Mouse (Mus musculus): ENCODE measurements at regions not wholly inside any gene's neighbourhood (a gene's known extent, or its start where the extent isn't known, plus 50 kb on each side); places are given as distances from the start of the nearest gene placed in this dataset.

DNA sequence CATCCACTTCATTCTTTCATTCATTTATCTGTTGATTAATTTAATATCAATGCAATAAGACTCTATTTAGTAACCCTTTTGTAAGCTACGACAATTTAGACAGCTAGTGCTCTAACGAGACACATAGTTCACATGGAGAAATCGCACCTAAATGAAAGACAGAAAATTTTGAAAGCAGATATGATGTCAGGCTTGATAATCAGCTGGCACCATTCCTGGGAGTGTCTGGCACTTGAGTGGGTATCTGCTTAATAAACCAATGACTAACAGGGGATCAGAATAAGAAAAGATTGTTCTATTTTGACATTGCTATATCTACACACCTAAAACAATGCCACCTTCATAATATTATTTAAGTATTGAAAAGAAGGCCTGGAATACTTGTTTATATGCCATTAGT lies 467.4 kb upstream of the Etaa1 start:
- Histone ChIP-seq H3K9me3 (ENCODE audit: control insufficient read depth, low read length) (no peaks in the 10 kb centered on the region), H3K27me3 (ENCODE audit: control insufficient read depth, insufficient read depth, low read length) (no peaks in the 10 kb centered on the region), H3K4me1 (ENCODE audit: control insufficient read depth, insufficient read depth, low read length) (no peaks in the 10 kb centered on the region), H3K4me2 (replicated peaks; ENCODE audit: low read depth, low read length, severe bottlenecking) (no peak overlapping the region), H3K4me3 (replicated peaks; ENCODE audit: low read length) (no peak overlapping the region), H3K9ac (ENCODE audit: low read depth, low read length, severe bottlenecking) (no peak overlapping the region), H3K27ac (replicated peaks; ENCODE audit: low read depth, low read length) (no peak overlapping the region), H3K36me3 (ENCODE audit: control insufficient read depth, insufficient read depth, low read length) (no peaks in the 10 kb centered on the region)
- no peak for TF ChIP-seq POLR2A (IDR thresholded peaks at IDR 0.05; ENCODE audit: borderline replicate concordance, extremely low read depth, insufficient read depth, insufficient read length)
- ATAC-seq (ENCODE audit: low FRiP score, low read depth) (no peak), DNase-seq (ENCODE audit: low spot score) (no peak)
- 90% methylated on average over 3 of the region's 3 CpGs for WGBS

- ATAC-seq (ENCODE audit: low FRiP score, low read depth), result no peak
- no peaks in the 10 kb centered on the region for H3K27me3 ChIP-seq (ENCODE audit: control insufficient read depth, insufficient read depth, low read length)
Observed at GRCm38 (mm10) chr11:18413769-18414168, 460.1 kb upstream of the Etaa1 start.

DNA sequence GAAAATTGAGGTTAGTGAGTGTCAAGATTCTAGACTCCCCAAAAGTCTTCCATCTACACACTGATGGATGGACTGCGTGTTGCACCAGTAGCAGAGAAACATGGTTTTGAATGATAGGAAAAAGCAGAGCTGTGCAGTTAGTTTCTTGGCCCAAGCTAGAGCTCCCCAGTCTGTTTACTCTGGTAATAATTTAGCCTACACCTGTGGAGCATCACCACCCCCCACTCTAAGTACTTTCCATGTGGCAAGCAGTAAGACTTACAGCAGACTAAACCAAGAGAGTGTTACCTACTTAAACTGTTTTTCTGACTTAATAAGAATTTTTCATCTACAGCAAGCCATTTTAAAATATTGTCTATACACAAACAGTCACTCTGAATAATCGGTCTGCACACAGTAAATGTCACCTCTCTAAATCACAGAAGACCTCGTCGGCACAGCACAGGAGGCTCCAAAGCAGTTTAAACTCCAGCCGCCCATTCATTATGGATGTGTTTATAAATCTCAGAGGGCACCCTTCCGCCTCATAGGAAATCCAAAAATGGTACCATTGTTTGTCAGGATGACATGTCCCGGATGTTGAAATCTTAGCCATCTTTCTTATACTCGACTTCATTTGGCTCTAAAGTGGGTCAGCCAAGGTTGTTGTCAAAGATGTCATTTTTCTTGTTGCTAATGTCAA lies 454.5 kb upstream of the Etaa1 start:
- no peak overlapping the region for H3K4me2 ChIP-seq (replicated peaks; ENCODE audit: low read depth, low read length, severe bottlenecking)

More at GRCm38 (mm10) chr11:18413769-18414168, 460.1 kb upstream of the Etaa1 start:
- H3K4me1 ChIP-seq (ENCODE audit: control insufficient read depth, insufficient read depth, low read length), result no peaks in the 10 kb centered on the region
- WGBS, result 46% methylated on average over 1 of the region's 1 CpGs
- TF ChIP-seq POLR2A (IDR thresholded peaks at IDR 0.05; ENCODE audit: borderline replicate concordance, extremely low read depth, insufficient read depth, insufficient read length), result no peak
- H3K27ac ChIP-seq (replicated peaks; ENCODE audit: low read depth, low read length), result no peak overlapping the region
- no peak overlapping the region for H3K9ac ChIP-seq (ENCODE audit: low read depth, low read length, severe bottlenecking)
- no peaks in the 10 kb centered on the region for H3K36me3 ChIP-seq (ENCODE audit: control insufficient read depth, insufficient read depth, low read length)
- no peak for DNase-seq (ENCODE audit: low spot score)
- H3K4me3 ChIP-seq (replicated peaks; ENCODE audit: low read length), result no peak overlapping the region
- no peak overlapping the region for H3K4me2 ChIP-seq (replicated peaks; ENCODE audit: low read depth, low read length, severe bottlenecking)
- no peaks in the 10 kb centered on the region for H3K9me3 ChIP-seq (ENCODE audit: control insufficient read depth, low read length)

GRCm38 (mm10) chr11:18399561-18399960 lies 445.9 kb upstream of the Etaa1 start:
- H3K27me3 ChIP-seq (ENCODE audit: control insufficient read depth, insufficient read depth, low read length), result no peaks in the 10 kb centered on the region
- no peak for TF ChIP-seq POLR2A (IDR thresholded peaks at IDR 0.05; ENCODE audit: borderline replicate concordance, extremely low read depth, insufficient read depth, insufficient read length)
- no peak overlapping the region for H3K9ac ChIP-seq (ENCODE audit: low read depth, low read length, severe bottlenecking)
- H3K4me1 ChIP-seq (ENCODE audit: control insufficient read depth, insufficient read depth, low read length), result 0 out of 2 replicates have a peak, but pooled peaks cover 4% of the 10 kb centered on the region
- ATAC-seq (ENCODE audit: low FRiP score, low read depth) (no peak), DNase-seq (ENCODE audit: low spot score) (no peak)
- no peak overlapping the region for H3K4me2 ChIP-seq (replicated peaks; ENCODE audit: low read depth, low read length, severe bottlenecking)
- no peak overlapping the region for H3K4me3 ChIP-seq (replicated peaks; ENCODE audit: low read length)
- no peaks in the 10 kb centered on the region for H3K9me3 ChIP-seq (ENCODE audit: control insufficient read depth, low read length)
- no peak overlapping the region for H3K27ac ChIP-seq (replicated peaks; ENCODE audit: low read depth, low read length)
- no peaks in the 10 kb centered on the region for H3K36me3 ChIP-seq (ENCODE audit: control insufficient read depth, insufficient read depth, low read length)
- 59% methylated on average over 4 of the region's 4 CpGs for WGBS

More for the DNA sequence above, 454.5 kb upstream of the Etaa1 start:
- WGBS, result 72% methylated on average over 8 of the region's 8 CpGs
- H3K9ac ChIP-seq (ENCODE audit: low read depth, low read length, severe bottlenecking), result no peak overlapping the region
- no peaks in the 10 kb centered on the region for H3K4me1 ChIP-seq (ENCODE audit: control insufficient read depth, insufficient read depth, low read length)
- no peak for TF ChIP-seq POLR2A (IDR thresholded peaks at IDR 0.05; ENCODE audit: borderline replicate concordance, extremely low read depth, insufficient read depth, insufficient read length)
- no peaks in the 10 kb centered on the region for H3K36me3 ChIP-seq (ENCODE audit: control insufficient read depth, insufficient read depth, low read length)
- H3K27ac ChIP-seq (replicated peaks; ENCODE audit: low read depth, low read length), result no peak overlapping the region
- ATAC-seq (ENCODE audit: low FRiP score, low read depth), result no peak
- H3K27me3 ChIP-seq (ENCODE audit: control insufficient read depth, insufficient read depth, low read length), result no peaks in the 10 kb centered on the region
- no peaks in the 10 kb centered on the region for H3K9me3 ChIP-seq (ENCODE audit: control insufficient read depth, low read length)
- no peak overlapping the region for H3K4me3 ChIP-seq (replicated peaks; ENCODE audit: low read length)
- no peak for DNase-seq (ENCODE audit: low spot score)

- H3K9me3 ChIP-seq (ENCODE audit: control insufficient read depth, low read length), result no peaks in the 10 kb centered on the region
- H3K4me1 ChIP-seq (ENCODE audit: control insufficient read depth, insufficient read depth, low read length), result 0 out of 2 replicates have a peak, but pooled peaks cover 4% of the 10 kb centered on the region
- no peak overlapping the region for H3K4me2 ChIP-seq (replicated peaks; ENCODE audit: low read depth, low read length, severe bottlenecking)
- DNase-seq (ENCODE audit: low spot score), result peak; percentile 44
- no peaks in the 10 kb centered on the region for H3K27me3 ChIP-seq (ENCODE audit: control insufficient read depth, insufficient read depth, low read length)
- no peak overlapping the region for H3K9ac ChIP-seq (ENCODE audit: low read depth, low read length, severe bottlenecking)
- ATAC-seq (ENCODE audit: low FRiP score, low read depth), result no peak
- no peak overlapping the region for H3K4me3 ChIP-seq (replicated peaks; ENCODE audit: low read length)
- 29% methylated on average over 6 of the region's 6 CpGs for WGBS
- H3K27ac ChIP-seq (replicated peaks; ENCODE audit: low read depth, low read length), result no peak overlapping the region
- no peaks in the 10 kb centered on the region for H3K36me3 ChIP-seq (ENCODE audit: control insufficient read depth, insufficient read depth, low read length)
- no peak for TF ChIP-seq POLR2A (IDR thresholded peaks at IDR 0.05; ENCODE audit: borderline replicate concordance, extremely low read depth, insufficient read depth, insufficient read length)
Observed at GRCm38 (mm10) chr11:18396397-18396796, 442.7 kb upstream of the Etaa1 start.

All from limb, embryonic 14.5 days (tissue).